Mouse (Mus musculus): ENCODE measurements around the gene Olfr32.
"Not testable (repeated sequence)": the region's sequence is repeated elsewhere in the genome, so short reads cannot be mapped to it uniquely, and the experiment has no call there.

Gene Olfr32

DNA sequence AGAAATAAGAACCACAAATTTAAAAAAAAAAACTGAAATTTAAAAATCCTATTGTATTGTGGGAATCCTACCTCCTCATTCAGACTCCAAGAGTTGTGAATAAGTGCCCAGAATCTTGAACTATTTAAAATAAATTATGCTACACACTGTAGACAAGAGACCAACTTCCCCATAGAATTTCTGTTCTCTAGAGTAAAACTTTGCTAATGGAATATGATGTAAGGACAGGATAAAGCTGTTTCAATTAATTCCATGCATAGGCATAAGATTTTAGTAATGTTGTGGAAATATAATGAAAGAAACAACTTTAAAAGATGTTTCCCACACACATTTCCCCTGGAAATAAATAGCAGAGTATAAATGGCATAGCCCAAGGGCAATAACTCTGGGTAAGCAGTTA lies at the start of gene Olfr32:
Olfr32 (minus strand) TSS at position 101 of the 400 bp plus-strand sequence.
- DNase-seq (ENCODE audit: low read depth, low spot score): no peak

DNA sequence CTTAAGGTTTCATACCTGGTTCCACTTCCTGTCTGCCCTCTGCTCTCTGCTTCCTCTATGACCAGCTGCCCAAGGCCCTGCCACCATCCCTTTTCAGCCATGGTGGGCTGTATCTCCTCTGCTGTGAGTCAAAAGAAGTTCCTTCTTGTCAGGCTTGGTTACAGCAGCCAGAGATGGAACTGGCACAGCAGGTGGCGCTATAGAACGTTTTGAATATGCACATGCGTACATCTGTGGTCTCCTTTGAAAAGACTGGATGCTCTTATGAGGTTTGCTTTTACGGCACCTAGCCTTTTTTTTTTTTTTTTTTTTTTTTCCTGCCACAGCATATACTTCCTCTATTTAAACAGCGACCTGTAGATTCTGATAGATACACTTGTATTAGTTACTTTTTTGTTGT lies 45.0 kb upstream of the Olfr32 start:
- DNase-seq (ENCODE audit: low read depth, low spot score): not testable (repeated sequence)

GRCm38 (mm10) chr2:90186082-90186481 lies 44.0 kb upstream of the Olfr32 start:
- DNase-seq (ENCODE audit: low read depth, low spot score): not testable (repeated sequence)

- DNase-seq (ENCODE audit: low read depth, low spot score): no peak
These were observed 11.8 kb upstream of the Olfr32 start for GRCm38 (mm10) chr2:90153916-90154315.

- no peak for DNase-seq (ENCODE audit: low read depth, low spot score)
These were observed 10.9 kb upstream of the Olfr32 start, which contains the start of gene Olfr1270 for GRCm38 (mm10) chr2:90152991-90153390. Olfr1270 (minus strand) TSS chr2:90153091.

DNA sequence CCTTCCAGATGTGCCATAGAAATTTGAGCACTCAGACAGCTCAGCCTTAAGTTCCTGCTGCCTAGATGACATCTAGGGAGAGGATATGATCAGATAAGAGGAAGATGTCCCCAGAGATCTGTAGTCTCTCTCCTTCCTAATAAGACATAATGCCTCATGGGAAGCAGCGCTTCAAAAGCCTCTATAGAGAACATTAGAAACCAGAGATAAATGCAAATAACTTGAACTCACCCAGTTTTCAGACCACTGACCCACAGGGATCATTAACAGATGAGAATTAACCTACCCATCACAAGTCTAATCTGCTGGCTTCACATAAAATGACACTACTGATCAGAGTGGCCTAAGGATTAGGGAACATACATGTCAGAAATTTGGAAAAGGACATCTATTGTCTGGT lies 20.8 kb downstream of the Olfr32 start, which contains the start of gene Olfr1269:
Olfr1269 (minus strand) TSS at position 101 of the 400 bp plus-strand sequence.
- DNase-seq (ENCODE audit: low read depth, low spot score): no peak

All from 3T3-L1 (cell line).